Mouse (Mus musculus) brown adipose tissue, adult 24 weeks (tissue): ENCODE measurements around the gene Cdc42ep5. TPM values are rescaled to one million over a fixed set of nuclear protein-coding genes. Genes with fewer than 3 reads are reported as not detected.
A peak's percentile ranks its signal among the peaks of the same experiment; 100 is the strongest.

Source experiments
- H3K27ac ChIP-seq: fragments of 200-500 bp; replicated peaks from 2 replicates; pipeline ENCODE4 v1.5.1; 2012; ENCODE audit warnings: low read depth, mild to moderate bottlenecking, low read length
- H3K4me1 ChIP-seq: fragments of 200-500 bp; 2 replicates; pipeline ENCODE4 v1.6.1; 2012; ENCODE audit warnings: low read length, mixed read lengths; ENCODE audit not compliant: control insufficient read depth, insufficient read depth, insufficient read length
- H3K4me3 ChIP-seq: fragments of 200-500 bp; 2 replicates; pipeline ENCODE4 v1.5.1; 2012; ENCODE audit warnings: low read depth, mild to moderate bottlenecking, low read length, moderate library complexity; ENCODE audit not compliant: insufficient read depth
- polyA plus RNA-seq: library from polyadenylated mRNA; stranded (reverse); fragments of >200 nt; gene quantifications from 2 replicates; pipeline ENCODE4 v1.2.4, GENCODE M21; 2012; ENCODE audit not compliant: missing spikeins, insufficient read depth, insufficient read length

The Cdc42ep5 gene
- polyA plus RNA-seq, 1 experiment: 10.1 TPM

DNA sequence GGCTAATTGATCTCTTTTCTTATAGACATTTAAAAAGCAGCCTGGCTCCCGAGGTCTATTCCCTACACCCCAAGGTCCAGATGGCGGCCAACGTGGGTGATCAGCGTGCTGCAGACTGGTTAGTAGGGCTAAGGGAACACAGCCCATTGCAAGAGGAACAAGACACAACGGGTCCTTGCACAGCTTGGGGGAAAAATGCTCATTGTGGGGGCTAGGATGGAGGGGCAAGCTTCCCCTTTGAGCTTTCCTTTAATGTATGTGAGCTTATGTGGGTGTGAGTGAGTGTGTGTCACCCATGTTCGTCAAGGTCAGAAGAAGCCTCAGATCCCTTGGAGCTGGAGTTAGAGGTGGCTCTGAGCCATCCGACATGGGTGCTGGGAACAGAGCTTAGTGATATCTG, 26.0 kb downstream of the Cdc42ep5 start:
- H3K4me1 ChIP-seq: peaks cover 2% of the 10 kb centered on the region; the same call in 1 of the 2 replicates
- H3K4me3 ChIP-seq: no peak overlapping the region
- H3K27ac ChIP-seq: no peak overlapping the region

DNA sequence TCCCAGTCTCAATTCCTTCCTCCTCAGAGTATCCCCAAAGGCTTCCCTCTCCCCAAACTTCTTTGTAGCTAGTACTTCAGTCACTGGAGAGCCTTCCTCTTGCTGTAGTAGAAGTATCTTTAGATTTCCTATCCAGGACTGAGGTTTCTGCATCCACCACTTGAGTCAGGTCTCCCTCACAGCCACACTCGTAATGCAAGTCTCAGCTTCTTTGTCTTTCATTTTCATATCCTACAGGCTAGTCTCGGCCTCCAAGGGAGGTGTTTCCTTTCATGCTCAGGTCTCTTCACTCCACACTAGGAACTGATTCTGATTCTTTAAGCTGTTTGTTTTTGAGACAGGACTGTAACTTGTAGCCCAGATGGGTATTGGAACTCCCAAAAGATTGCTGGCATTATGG, 26.5 kb downstream of the Cdc42ep5 start:
- Histone ChIP-seq H3K27ac (no peak overlapping the region), H3K4me3 (peak overlapping the region; percentile 89; the same call in 1 of the 2 replicates), H3K4me1 (peaks cover 2% of the 10 kb centered on the region; the same call in 1 of the 2 replicates)

DNA sequence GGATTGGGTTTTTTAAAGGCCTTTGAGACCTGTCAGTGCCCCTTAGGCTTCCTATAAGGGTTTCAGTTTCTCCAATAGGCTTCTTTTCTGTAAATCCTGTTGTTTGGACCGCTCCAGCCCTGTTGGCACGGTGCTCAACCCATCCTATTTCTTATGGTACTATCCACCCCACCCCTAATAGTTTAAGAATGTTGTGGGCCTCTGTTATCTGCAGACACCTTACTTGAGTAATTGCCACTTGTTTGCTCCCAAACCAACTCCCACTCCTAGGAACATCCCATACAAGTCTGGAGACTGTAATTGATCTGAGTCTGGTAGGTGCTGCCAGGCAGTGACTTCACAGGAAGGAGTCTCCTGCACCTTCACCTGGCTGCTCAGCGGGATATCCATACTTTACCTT, 26.9 kb downstream of the Cdc42ep5 start:
- no peak overlapping the region for H3K27ac ChIP-seq
- peak overlapping the region; percentile 89 for H3K4me3 ChIP-seq
- H3K4me1 ChIP-seq: peaks cover 2% of the 10 kb centered on the region; the same call in 1 of the 2 replicates

DNA sequence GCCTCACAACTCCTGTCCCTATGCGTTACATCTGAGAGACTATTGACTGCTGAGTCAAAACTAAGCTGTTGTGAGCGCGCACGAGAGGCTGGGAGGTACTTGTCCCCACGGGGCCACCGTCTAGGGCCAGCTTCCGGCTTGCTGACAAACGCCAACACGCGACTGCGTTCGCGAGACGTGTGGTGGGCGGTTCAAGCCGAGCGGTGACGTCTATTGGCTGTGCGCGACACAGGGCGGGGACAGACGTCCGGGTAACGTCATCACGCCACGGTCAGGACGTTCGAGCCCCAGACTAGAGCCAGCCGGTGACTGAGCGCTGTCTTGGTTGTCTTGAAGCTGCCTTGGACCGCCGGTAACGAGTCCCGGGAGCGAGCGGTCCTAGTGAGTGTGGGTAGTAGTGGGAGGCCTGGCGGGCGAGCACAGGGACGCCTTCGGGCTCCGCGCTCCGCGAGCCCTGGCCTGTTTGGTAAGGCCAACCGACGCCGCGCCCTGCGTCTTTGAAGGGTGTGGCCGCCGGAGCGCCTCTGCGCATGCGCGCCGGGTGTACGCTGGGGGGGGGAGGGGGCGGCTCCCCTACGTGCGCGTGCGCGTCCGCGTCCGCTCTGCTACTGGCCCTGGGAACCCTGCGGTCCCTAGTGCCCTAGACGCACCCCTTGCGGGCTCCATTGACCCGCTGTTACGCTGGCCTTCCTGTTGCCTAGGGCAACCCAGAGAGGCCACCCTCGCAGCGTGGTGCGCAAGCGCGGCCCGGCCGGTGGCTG, 27.7 kb downstream of the Cdc42ep5 start, which contains the start of gene Leng8:
Gene Leng8, plus strand, starts transcription at position 269 of the 761 bp plus-strand sequence.
- Histone ChIP-seq H3K4me3 (peak within 1 kb of the TSS; percentile 89), H3K4me1 (peaks cover 2% of the 10 kb centered on the region; the same call in 1 of the 2 replicates), H3K27ac (peak within 1 kb of the TSS; percentile 99)

DNA sequence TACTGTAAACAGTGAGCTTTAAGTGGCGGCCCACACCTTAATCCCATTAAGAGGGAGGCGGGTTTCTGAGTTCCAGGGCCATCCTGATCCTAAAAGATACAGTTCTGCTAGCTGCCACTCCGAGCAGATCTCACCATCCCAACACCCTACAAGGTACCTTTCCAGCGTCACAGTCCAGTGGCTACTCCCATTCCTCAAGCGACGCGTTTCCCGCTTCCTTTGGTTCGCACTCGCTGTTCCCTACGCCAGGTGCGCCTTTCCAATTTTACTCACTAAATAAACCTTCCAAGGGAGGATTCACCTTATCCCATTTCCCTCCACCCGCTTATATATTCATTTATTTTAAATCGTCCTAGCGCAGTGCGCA, 28.3 kb downstream of the Cdc42ep5 start:
- peak overlapping the region; percentile 35; the same call in 1 of the 2 replicates for H3K27ac ChIP-seq
- H3K4me1 ChIP-seq: peaks cover 2% of the 10 kb centered on the region; the same call in 1 of the 2 replicates
- H3K4me3 ChIP-seq: peak overlapping the region; percentile 60

DNA sequence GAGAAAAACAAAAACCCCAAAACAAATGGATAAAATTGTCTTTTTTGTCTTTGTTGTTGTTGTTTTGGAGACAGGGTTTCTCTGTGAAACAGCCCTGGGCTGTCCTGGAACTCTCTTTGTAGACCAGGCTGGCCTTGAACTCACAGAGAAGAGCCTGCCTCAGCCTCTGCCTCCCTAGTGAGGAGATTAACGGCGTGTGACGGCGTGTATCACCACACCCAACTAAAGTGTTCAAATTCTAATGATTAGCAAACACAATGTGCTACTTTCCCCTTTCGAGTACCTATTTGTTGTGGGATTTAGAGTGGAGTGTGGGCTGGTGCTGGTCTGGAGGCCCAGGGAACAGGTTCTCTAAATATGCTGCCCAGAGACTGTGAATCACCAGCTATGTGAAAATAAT, 29.7 kb downstream of the Cdc42ep5 start:
- H3K4me3 ChIP-seq: no peak overlapping the region
- peaks cover 2% of the 10 kb centered on the region; the same call in 1 of the 2 replicates for H3K4me1 ChIP-seq
- no peak overlapping the region for H3K27ac ChIP-seq

DNA sequence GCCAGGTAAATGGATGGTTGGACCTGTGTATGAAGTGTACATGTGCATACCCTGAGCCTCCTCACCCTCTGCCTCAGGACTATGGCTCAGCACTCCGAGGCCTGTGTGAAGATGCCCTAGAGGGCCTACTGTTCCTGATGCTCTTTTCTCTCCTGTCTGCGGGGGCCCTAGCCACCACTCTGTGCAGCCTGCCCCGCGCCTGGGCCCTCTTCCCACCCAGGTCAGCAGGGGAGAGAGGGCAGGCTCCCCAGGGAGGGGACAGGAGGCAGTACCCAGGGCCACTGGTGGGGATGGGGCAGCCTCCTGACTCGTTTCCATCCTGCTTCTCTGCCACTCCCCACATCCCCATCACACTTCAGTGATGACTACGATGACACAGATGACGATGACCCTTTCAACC, 31.7 kb downstream of the Cdc42ep5 start:
- Histone ChIP-seq H3K4me3 (no peak overlapping the region), H3K4me1 (peaks cover 2% of the 10 kb centered on the region; the same call in 1 of the 2 replicates), H3K27ac (no peak overlapping the region)

DNA sequence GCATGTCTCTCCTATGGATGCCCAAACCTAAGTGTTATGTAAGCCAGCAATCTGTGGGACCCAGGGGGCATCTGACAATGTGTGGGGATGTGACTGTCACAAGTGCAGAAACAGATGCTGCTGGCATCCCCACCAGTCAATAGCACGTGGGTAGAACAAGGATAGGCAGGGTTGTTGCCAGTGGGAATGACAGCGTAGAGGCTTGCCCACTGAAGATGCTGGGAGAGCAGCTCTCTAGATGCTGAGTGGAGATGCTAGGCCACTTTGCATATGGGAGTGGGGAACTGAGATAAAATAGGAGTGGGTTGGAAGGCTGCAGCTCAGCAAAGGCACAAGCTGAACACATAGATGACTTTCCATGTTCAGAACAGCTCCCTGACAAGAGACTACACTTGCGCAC, 32.1 kb downstream of the Cdc42ep5 start:
- H3K4me3 ChIP-seq: no peak overlapping the region
- H3K4me1 ChIP-seq: no peaks in the 10 kb centered on the region
- H3K27ac ChIP-seq: no peak overlapping the region

DNA sequence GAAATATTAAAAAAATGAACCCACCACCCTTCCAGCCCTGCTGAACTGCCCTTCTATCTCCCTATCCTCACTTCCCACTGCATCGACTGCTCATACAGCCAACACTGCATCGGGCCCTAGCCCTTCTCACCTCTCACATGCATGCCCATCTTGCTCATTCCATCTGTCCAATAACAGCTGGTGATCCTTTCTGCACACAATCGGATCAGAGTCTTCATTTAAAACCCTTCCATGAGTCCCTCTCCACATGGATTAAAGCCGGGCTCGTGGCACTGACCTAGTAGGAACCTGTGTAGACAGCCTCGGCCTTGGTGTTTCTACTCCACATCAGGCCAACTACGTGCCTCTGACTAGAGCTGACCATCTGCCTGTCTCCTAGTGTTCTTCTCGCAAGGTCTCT, 32.7 kb downstream of the Cdc42ep5 start:
- Histone ChIP-seq H3K4me3 (no peak overlapping the region), H3K27ac (no peak overlapping the region), H3K4me1 (no peaks in the 10 kb centered on the region)

DNA sequence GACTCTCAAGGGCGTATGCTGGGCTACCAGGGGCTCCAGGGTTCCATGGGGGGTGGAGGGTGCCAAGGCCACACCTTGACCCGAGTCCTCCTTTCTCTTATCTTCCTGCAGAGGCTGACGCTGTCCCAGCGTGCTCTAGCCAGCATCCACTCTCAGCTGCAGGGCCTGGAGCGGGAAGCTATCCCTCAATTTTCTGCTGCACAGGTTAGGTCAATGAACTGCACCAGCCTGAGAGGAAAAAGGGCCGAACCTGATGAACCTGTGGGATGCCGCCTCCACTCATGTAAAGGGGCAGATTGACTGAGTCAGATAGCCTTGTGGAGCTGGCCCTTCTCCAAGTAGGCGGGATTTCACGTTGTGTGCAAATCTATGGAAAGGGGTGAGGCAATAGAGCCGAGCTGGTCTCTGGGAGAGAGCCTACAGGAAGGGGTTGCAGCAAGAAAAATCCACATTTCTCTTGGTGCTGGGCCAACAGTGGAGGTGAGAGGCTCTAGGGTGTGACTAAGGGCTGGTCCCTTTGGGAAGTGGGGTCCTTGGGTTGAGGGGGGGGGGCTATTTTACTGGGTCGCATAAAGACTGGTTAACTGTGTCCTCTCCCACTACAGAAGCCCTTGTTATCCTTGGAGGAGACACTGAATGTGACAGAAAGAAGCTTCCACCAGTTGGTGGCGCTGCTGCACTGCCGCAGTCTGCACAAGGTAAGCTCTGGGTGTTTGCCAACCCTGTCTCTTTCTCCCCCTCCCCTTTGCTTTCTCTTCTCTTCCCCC, 33.8 kb downstream of the Cdc42ep5 start:
- Histone ChIP-seq H3K27ac (no peak overlapping the region), H3K4me3 (no peak overlapping the region), H3K4me1 (no peaks in the 10 kb centered on the region; the same call in 1 of the 2 replicates)

DNA sequence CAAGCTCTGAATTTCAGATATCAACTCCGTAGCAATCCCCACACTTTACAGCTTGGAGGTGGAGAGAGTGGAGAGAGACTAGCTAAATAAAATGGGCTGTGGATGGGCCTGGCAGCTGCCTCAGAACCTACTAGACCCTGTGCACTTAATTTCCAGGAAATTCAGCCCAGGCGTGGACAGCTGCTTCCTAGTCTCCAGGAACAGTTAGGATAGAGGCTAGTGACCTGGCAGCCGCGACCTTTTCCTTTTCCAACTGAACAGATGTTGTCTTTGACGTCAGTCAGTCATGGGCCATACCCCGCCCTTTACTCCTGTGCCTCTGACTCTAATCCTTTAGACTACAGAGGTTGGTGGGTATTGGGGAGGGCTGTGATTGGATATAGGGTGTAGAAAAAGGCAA, 35.8 kb downstream of the Cdc42ep5 start:
- peak overlapping the region; percentile 73 for H3K27ac ChIP-seq
- no peak overlapping the region for H3K4me3 ChIP-seq
- H3K4me1 ChIP-seq: no peaks in the 10 kb centered on the region; the same call in 1 of the 2 replicates

DNA sequence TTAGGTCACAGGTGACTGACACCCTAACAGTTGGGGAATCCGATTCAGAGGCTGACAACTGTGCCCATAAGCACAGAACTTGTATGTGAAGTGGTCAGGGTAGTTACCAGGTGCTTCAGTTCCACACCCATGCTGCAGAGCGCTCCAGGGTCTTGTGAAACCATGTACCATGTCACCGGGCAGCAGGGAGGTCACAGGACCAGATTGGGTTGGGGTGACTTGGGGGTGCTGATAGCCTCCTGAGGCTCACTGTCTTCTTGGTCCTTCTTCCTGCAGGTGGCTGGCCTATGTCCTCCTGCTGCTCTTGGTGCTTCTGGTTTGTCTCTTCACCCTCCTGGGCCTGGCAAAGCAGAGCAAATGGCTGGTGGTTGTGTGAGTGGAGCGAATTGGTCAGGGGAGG, 36.8 kb downstream of the Cdc42ep5 start:
- Histone ChIP-seq H3K4me1 (no peaks in the 10 kb centered on the region; the same call in 1 of the 2 replicates), H3K27ac (no peak overlapping the region), H3K4me3 (no peak overlapping the region)

DNA sequence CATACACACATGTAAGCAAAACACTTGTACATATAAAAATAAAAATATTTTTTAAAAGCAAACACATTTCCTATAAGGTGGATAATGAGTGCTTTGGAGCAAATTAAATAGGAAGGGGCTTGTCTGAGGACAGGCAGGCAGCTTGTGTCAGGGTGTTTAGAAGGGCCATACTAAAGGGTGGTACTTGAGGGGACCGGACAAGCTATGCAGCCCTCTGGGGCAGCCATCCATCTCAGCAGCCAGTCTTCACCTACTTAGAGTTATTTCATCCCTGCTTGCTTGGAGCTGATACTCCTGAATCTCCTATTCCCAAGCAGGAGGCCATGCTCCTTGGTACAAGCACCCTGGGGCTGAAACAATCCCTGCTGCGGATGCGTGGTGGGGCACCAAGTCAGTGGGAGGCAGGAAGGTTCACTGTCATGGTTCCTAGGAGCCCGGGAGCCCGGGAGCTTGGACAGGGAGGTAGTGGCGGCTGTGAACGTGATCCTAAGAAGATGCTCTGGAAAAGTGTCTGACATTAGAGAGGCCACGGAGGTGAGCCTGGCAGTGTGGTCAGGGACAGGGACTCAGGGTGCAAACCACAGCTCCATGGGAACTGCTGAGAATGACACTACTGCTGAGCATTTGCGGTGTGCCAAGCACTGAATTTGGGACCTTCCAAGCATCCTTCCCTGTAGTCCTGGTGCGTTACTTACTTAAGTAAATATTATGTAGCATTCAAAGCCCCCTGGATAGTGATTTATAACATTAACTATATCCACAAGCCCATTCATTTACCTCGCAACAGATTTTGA, 37.5 kb downstream of the Cdc42ep5 start:
- Histone ChIP-seq H3K4me3 (no peak overlapping the region), H3K27ac (no peak overlapping the region), H3K4me1 (no peaks in the 10 kb centered on the region; the same call in 1 of the 2 replicates)

DNA sequence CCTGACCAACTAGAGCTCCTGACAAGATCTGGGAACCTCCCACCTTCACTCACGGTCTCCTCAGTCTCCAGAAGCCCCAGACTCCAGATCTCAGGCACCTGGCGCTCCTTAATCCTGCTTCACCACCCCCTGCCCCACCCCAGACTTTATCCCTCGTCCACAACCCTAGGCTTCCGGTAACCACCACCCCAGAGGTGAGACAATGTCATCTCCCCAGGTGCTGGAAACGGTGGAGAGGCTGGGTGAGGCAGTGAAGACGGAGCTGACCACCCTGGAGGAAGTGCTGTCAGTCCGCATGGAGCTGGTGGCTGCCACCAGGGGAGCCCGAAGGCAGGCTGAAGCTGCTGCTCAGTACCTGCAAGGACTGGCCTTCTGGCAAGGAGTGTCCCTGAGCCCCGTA, 39.4 kb downstream of the Cdc42ep5 start:
- no peak overlapping the region for H3K4me3 ChIP-seq
- no peak overlapping the region for H3K27ac ChIP-seq
- no peaks in the 10 kb centered on the region; the same call in 1 of the 2 replicates for H3K4me1 ChIP-seq

DNA sequence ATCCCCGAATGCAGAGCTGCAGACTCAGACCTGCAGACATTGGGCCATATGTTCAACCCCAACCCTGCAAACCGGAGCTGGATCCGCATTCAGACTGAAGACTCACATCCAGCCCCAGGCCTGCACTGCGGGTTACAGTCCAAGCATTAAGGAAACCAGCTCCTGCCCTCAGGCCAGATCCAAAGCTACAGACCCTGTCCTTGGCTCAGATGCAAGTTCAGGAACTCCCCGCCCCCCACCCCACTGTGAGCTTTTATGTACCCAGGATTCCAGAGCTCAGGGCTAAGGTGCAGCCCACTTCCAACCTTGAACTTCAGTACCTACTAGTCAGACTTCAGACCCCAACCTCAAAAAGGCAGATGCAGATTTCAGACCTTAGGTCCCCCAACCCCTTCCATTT, 39.8 kb downstream of the Cdc42ep5 start:
- Histone ChIP-seq H3K4me1 (no peaks in the 10 kb centered on the region; the same call in 1 of the 2 replicates), H3K4me3 (no peak overlapping the region), H3K27ac (no peak overlapping the region)
